Comparison of ENCODE assay signal across 8 mouse cellular contexts in genomic region chr10:93081133-93081779, GRCm38 (mm10). TPM values are rescaled to one million over a fixed set of nuclear protein-coding genes. Genes with fewer than 3 reads are reported as not detected.
DNase-seq lines count a peak whose midpoint lies in the region; ATAC-seq lines count a peak whose summit lies in the region.

Gene Cfap54 (minus strand): TSS chr10:93081618.

- no peaks in the 10 kb centered on the region for H3K27me3 ChIP-seq in erythroblast, embryonic 14.5 days (ENCODE audit: control insufficient read depth)
- H3K27me3 ChIP-seq in heart, embryonic 12.5 days (replicated peaks), result no peaks in the 10 kb centered on the region
- H3K27me3 ChIP-seq in kidney, embryonic 16.5 days (ENCODE audit: insufficient read depth, low read length), result no peaks in the 10 kb centered on the region

- no peak within 1 kb of the TSS for H3K9ac ChIP-seq in heart, embryonic 12.5 days
- H3K9ac ChIP-seq in kidney, embryonic 16.5 days (replicated peaks; ENCODE audit: low read length), result 0 out of 2 replicates have a peak within 1 kb of the TSS, but pooled peaks have one; percentile 3

- peak within 1 kb of the TSS; percentile 74 for H3K4me3 ChIP-seq in erythroblast, embryonic 14.5 days (replicated peaks)
- peak within 1 kb of the TSS; percentile 55 for H3K4me3 ChIP-seq in heart, embryonic 12.5 days
- peak within 1 kb of the TSS; percentile 53 for H3K4me3 ChIP-seq in kidney, embryonic 16.5 days (ENCODE audit: low read length)

- peaks cover 40% of the 10 kb centered on the region for H3K4me1 ChIP-seq in erythroblast, embryonic 14.5 days (ENCODE audit: control insufficient read depth)
- peaks cover 7% of the 10 kb centered on the region; the same call in 1 of the 2 replicates for H3K4me1 ChIP-seq in heart, embryonic 12.5 days (replicated peaks)
- peaks cover 3% of the 10 kb centered on the region; the same call in 1 of the 2 replicates for H3K4me1 ChIP-seq in kidney, embryonic 16.5 days (ENCODE audit: insufficient read depth, low read length)

- peak; percentile 92 to 93 for DNase-seq in B cell, adult 2 months
- peak; percentile 74 for DNase-seq in brain, embryonic 18.5 days (ENCODE audit: low read depth, low spot score)
- DNase-seq in liver, result peak; percentile 94
- peak; percentile 66 to 74 for DNase-seq in monocyte, adult 2 months (ENCODE audit: low read depth in 1 of 2, low spot score in 2 of 2)
- DNase-seq in spleen, postnatal 36 days (ENCODE audit: low spot score in 2 of 2), result peak; percentile 86 to 90

- 2% methylated on average over 34 of the region's 34 CpGs for WGBS in heart, embryonic 12.5 days
- WGBS in kidney, embryonic 16.5 days, result 1% methylated on average over 34 of the region's 34 CpGs

- no peak within 1 kb of the TSS for H3K27ac ChIP-seq in heart, embryonic 12.5 days (ENCODE audit: poor library complexity, severe bottlenecking)
- no peak within 1 kb of the TSS for H3K27ac ChIP-seq in kidney, embryonic 16.5 days (ENCODE audit: low read length)

- peak within 1 kb of the TSS; percentile 74 for H3K4me2 ChIP-seq in heart, embryonic 12.5 days
- H3K4me2 ChIP-seq in kidney, embryonic 16.5 days (replicated peaks; ENCODE audit: low read depth, low read length), result peak within 1 kb of the TSS; percentile 62

- ATAC-seq in heart, embryonic 12.5 days (ENCODE audit: insufficient number of reproducible peaks, low FRiP score), result peak; percentile 92
- ATAC-seq in kidney, embryonic 16.5 days (ENCODE audit: low FRiP score, low TSS enrichment), result peak; percentile 92

- no peaks in the 10 kb centered on the region for H3K36me3 ChIP-seq in erythroblast, embryonic 14.5 days (ENCODE audit: control insufficient read depth)
- H3K36me3 ChIP-seq in heart, embryonic 12.5 days, result no peaks in the 10 kb centered on the region
- H3K36me3 ChIP-seq in kidney, embryonic 16.5 days (ENCODE audit: insufficient read depth, low read length), result no peaks in the 10 kb centered on the region

- no peaks in the 10 kb centered on the region for H3K9me3 ChIP-seq in erythroblast, embryonic 14.5 days (ENCODE audit: control insufficient read depth, low read length)
- H3K9me3 ChIP-seq in heart, embryonic 12.5 days (replicated peaks), result no peaks in the 10 kb centered on the region
- H3K9me3 ChIP-seq in kidney, embryonic 16.5 days (ENCODE audit: low read length), result no peaks in the 10 kb centered on the region

RNA-seq across cellular contexts. Expression of gene Cfap54, which starts in this region (rescaled TPM):
- 0.09 and 0.16 TPM in 2 replicates for polyA plus RNA-seq in erythroblast, embryonic 14.5 days (2012)
- 0.55 TPM in 1 of 2 replicates, not detected in the other for polyA plus RNA-seq in heart, embryonic 12.5 days (2016; fragmentation: Nextera tagmentation; extraction: Ambion mirVana)
- 0.40 and 0.78 TPM in 2 replicates for polyA plus RNA-seq in kidney, embryonic 16.5 days (2015; fragmentation: Nextera tagmentation; extraction: Ambion mirVana)

Comparison
In these comparisons a context has a peak if more than half of its experiments do, and no peak if none do; other contexts are left out.
1. Peak in ATAC-seq, H3K4me3 ChIP-seq and H3K4me2 ChIP-seq in heart, embryonic 12.5 days; RNA of the gene not detected or under 1 TPM.
2. Peak in ATAC-seq, H3K4me3 ChIP-seq, H3K9ac ChIP-seq and H3K4me2 ChIP-seq in kidney, embryonic 16.5 days; RNA of the gene not detected or under 1 TPM.